Mouse (Mus musculus): ENCODE measurements at regions not wholly inside any gene's neighbourhood (a gene's known extent, or its start where the extent isn't known, plus 50 kb on each side); places are given as distances from the start of the nearest gene placed in this dataset.
"Not testable (repeated sequence)": the region's sequence is repeated elsewhere in the genome, so short reads cannot be mapped to it uniquely, and the experiment has no call there.

- no peak for DNase-seq (ENCODE audit: extremely low read depth, insufficient read length, low spot score)
These were observed 55.2 kb downstream of the Rdh14 start for GRCm38 (mm10) chr12:10445738-10446137.

- DNase-seq (ENCODE audit: extremely low read depth, insufficient read length, low spot score), result no peak
These were observed 67.5 kb downstream of the Rdh14 start for GRCm38 (mm10) chr12:10457960-10458655.

GRCm38 (mm10) chr12:10461796-10462195 lies 71.2 kb downstream of the Rdh14 start:
- no peak for DNase-seq (ENCODE audit: extremely low read depth, insufficient read length, low spot score)

GRCm38 (mm10) chr12:10462956-10463355 lies 72.4 kb downstream of the Rdh14 start:
- DNase-seq (ENCODE audit: extremely low read depth, insufficient read length, low spot score), result no peak

GRCm38 (mm10) chr12:10473986-10474385 lies 83.4 kb downstream of the Rdh14 start:
- DNase-seq (ENCODE audit: extremely low read depth, insufficient read length, low spot score), result no peak

- DNase-seq (ENCODE audit: extremely low read depth, insufficient read length, low spot score), result no peak
These were observed 90.2 kb downstream of the Rdh14 start for GRCm38 (mm10) chr12:10480781-10481180.

- no peak for DNase-seq (ENCODE audit: extremely low read depth, insufficient read length, low spot score)
These were observed 91.9 kb downstream of the Rdh14 start for GRCm38 (mm10) chr12:10482294-10483010.

GRCm38 (mm10) chr12:10506721-10507120 lies 116.1 kb downstream of the Rdh14 start:
- DNase-seq (ENCODE audit: extremely low read depth, insufficient read length, low spot score), result no peak

GRCm38 (mm10) chr12:10513526-10513925 lies 123.0 kb downstream of the Rdh14 start:
- DNase-seq (ENCODE audit: extremely low read depth, insufficient read length, low spot score), result peak; percentile 68

GRCm38 (mm10) chr12:10514278-10514677 lies 123.7 kb downstream of the Rdh14 start:
- peak; percentile 80 for DNase-seq (ENCODE audit: extremely low read depth, insufficient read length, low spot score)

GRCm38 (mm10) chr12:10524509-10525286 lies 134.1 kb downstream of the Rdh14 start:
- DNase-seq (ENCODE audit: extremely low read depth, insufficient read length, low spot score), result no peak

GRCm38 (mm10) chr12:10525934-10526333 lies 135.4 kb downstream of the Rdh14 start:
- DNase-seq (ENCODE audit: extremely low read depth, insufficient read length, low spot score), result no peak

GRCm38 (mm10) chr12:10529077-10529476 lies 138.5 kb downstream of the Rdh14 start:
- DNase-seq (ENCODE audit: extremely low read depth, insufficient read length, low spot score), result no peak

- DNase-seq (ENCODE audit: extremely low read depth, insufficient read length, low spot score), result no peak
These were observed 140.4 kb downstream of the Rdh14 start for GRCm38 (mm10) chr12:10530996-10531395.

GRCm38 (mm10) chr12:10533971-10534370 lies 143.4 kb downstream of the Rdh14 start:
- no peak for DNase-seq (ENCODE audit: extremely low read depth, insufficient read length, low spot score)

GRCm38 (mm10) chr12:10536239-10536638 lies 145.7 kb downstream of the Rdh14 start:
- no peak for DNase-seq (ENCODE audit: extremely low read depth, insufficient read length, low spot score)

- DNase-seq (ENCODE audit: extremely low read depth, insufficient read length, low spot score), result peak; percentile 21
These were observed 146.5 kb downstream of the Rdh14 start for GRCm38 (mm10) chr12:10537069-10537468.

GRCm38 (mm10) chr12:10549481-10550201 lies 159.1 kb downstream of the Rdh14 start:
- no peak for DNase-seq (ENCODE audit: extremely low read depth, insufficient read length, low spot score)

- not testable (repeated sequence) for DNase-seq (ENCODE audit: extremely low read depth, insufficient read length, low spot score)
These were observed 164.1 kb downstream of the Rdh14 start for GRCm38 (mm10) chr12:10554701-10555100.

GRCm38 (mm10) chr12:10562966-10563365 lies 172.4 kb downstream of the Rdh14 start:
- no peak for DNase-seq (ENCODE audit: extremely low read depth, insufficient read length, low spot score)

- no peak for DNase-seq (ENCODE audit: extremely low read depth, insufficient read length, low spot score)
These were observed 177.3 kb downstream of the Rdh14 start for GRCm38 (mm10) chr12:10567881-10568280.

All from 3134 (cell line).